Mouse (Mus musculus): ENCODE measurements around the gene Gm9049. TPM values are rescaled to one million over a fixed set of nuclear protein-coding genes. Genes with fewer than 3 reads are reported as not detected.
A peak's percentile ranks its signal among the peaks of the same experiment; 100 is the strongest.
"Not testable (repeated sequence)": the region's sequence is repeated elsewhere in the genome, so short reads cannot be mapped to it uniquely, and the experiment has no call there.

The Gm9049 gene
- total RNA-seq (2021): not detected

- DNase-seq (ENCODE audit: low spot score); intact Hi-C loops (cut with DNase I): not testable (repeated sequence)
Measured at GRCm38 (mm10) chr10:118354005-118354404, at the start of gene Gm9049. Gm9049 (minus strand) TSS chr10:118354105.

- no peak for DNase-seq (ENCODE audit: low spot score)
- intact Hi-C loops (cut with DNase I): no loop called here
Measured at GRCm38 (mm10) chr10:118399917-118400316, 46.0 kb upstream of the Gm9049 start.

DNA sequence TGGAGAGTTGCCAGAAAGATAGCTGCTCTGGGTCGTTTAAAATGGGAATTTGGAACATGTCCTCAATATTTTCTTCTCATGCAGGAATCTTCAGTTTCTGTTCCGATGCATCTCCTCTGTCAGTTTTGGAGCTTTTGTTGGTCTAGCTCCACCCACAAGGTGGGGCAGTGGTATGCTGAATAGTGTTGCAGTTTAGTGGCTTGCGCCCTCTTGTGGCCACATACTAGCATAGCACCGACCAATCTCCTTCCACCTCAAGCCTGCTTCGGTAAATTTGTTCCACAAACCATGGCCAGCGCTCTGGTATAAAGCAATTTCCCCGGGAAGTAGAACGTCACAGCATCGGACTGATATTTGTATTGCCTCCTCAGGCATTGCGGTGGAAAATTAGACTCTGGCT, 16.5 kb upstream of the Gm9049 start:
- DNase-seq (ENCODE audit: low spot score): peak; percentile 42
- intact Hi-C loops (cut with DNase I): loop anchor here (1.0 kb wide), 1 partner anchor 214 kb away; no protein-coding TSS in a partner anchor

- intact Hi-C loops (cut with DNase I): no loop called here
Measured at GRCm38 (mm10) chr10:118369518-118369917, 15.6 kb upstream of the Gm9049 start.

GRCm38 (mm10) chr10:118348579-118348978, 5.3 kb downstream of the Gm9049 start, which contains the start of gene Gm9048:
Gm9048 (minus strand) TSS chr10:118348679.
- intact Hi-C loops (cut with DNase I); DNase-seq (ENCODE audit: low spot score): not testable (repeated sequence)

More at GRCm38 (mm10) chr10:118369518-118369917, 15.6 kb upstream of the Gm9049 start:
- no peak for DNase-seq (ENCODE audit: low spot score)

GRCm38 (mm10) chr10:118343155-118343554, 10.8 kb downstream of the Gm9049 start, which contains the start of gene Gm9046:
Gm9046 (minus strand) TSS chr10:118343255.
- DNase-seq (ENCODE audit: low spot score); intact Hi-C loops (cut with DNase I): not testable (repeated sequence)

- intact Hi-C loops (cut with DNase I): not testable (repeated sequence)
Measured at GRCm38 (mm10) chr10:118337731-118338130, 16.2 kb downstream of the Gm9049 start, which contains the start of gene Gm9045. Gm9045 (minus strand) TSS chr10:118337831.

DNA sequence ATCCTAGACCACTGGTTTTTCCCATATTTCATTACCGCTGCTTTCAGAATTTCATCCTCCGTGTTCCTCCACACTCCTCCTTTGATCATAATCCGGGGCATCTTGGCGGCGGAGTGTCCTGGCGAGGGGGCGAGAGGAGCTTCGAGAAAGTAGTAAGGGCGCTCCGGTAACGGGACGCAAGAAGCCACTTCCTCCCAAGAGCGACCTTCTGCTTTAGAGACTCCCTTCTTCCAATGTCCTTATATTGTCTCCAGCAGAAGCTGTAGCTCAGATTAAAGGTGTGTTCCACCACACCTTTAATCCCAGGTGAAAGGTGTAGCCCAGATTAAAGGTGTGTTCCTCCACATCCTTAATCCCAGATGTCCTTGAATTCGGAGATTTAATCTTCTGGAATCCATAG, 21.6 kb downstream of the Gm9049 start, which contains the start of gene Gm9044:
Gm9044 (minus strand) TSS at position 101 of the 400 bp plus-strand sequence.
- intact Hi-C loops (cut with DNase I): not testable (repeated sequence)

More at GRCm38 (mm10) chr10:118337731-118338130, 16.2 kb downstream of the Gm9049 start, which contains the start of gene Gm9045:
- DNase-seq (ENCODE audit: low spot score): not testable (repeated sequence)

DNA sequence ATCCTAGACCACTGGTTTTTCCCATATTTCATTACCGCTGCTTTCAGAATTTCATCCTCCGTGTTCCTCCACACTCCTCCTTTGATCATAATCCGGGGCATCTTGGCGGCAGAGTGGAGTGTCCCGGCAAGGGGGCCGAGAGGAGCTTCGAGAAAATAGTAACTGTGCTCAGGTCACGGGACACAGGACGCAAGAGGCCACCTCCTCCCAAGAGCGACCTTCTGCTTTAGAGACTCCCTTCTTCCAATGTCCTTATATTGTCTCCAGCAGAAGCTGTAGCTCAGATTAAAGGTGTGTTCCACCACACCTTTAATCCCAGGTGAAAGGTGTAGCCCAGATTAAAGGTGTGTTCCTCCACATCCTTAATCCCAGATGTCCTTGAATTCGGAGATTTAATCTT, 27.0 kb downstream of the Gm9049 start, which contains the start of gene Gm9040:
Gm9040 (minus strand) TSS at position 101 of the 400 bp plus-strand sequence.
- intact Hi-C loops (cut with DNase I): not testable (repeated sequence)

More for the DNA sequence above, 21.6 kb downstream of the Gm9049 start, which contains the start of gene Gm9044:
- not testable (repeated sequence) for DNase-seq (ENCODE audit: low spot score)

DNA sequence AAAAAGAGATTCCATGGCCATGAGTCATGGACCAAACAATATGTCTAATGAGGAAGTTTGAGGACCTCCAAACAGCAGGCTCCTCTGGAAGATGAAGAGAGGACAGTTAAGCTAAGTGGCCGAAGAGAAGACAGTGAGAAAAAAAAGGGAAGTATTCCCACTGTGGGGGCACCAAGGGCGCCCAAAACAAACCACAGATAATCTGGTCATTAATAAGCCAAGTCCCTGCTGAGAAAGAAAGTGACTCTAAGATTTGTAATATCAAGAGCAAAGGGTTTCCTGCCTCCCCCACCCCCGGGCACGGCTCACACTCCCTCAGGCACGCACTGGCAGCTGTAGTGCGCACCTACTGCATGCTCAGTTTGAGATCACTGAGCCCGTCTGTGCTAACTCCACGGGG, 34.9 kb downstream of the Gm9049 start:
- no peak for DNase-seq (ENCODE audit: low spot score)

More for the DNA sequence above, 27.0 kb downstream of the Gm9049 start, which contains the start of gene Gm9040:
- not testable (repeated sequence) for DNase-seq (ENCODE audit: low spot score)

DNA sequence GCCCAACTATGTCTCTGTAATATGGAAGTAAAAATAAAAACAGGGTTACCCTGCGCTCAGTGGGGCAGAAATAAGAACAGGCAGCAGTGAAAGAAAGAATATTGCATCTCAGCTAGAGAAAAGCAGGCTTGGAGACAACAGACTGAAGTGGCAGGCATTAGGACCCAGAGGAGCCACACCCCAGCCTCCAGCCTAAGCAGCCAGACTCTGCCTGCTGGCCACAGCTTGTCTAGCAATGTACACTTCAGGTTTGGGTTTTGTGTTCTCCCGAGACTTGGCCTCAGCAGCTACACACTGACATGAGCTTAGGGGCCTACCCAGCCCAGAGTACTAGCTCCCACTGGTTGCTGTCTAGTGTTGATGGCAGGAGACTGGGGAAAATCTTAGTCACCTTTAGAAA, 51.8 kb downstream of the Gm9049 start:
- DNase-seq (ENCODE audit: low spot score); intact Hi-C loops (cut with DNase I): not testable (repeated sequence)

More for the DNA sequence above, 34.9 kb downstream of the Gm9049 start:
- intact Hi-C loops (cut with DNase I): no loop called here

Other genes starting within 250 kb of the Gm9049 start
- 1 to 10 TPM; 2.4 to 3.9 TPM for gene Mdm1, start 212.3 kb downstream of the Gm9049 start, total RNA-seq (2021)
- gene Il22, start 149.2 kb downstream of the Gm9049 start, total RNA-seq (2021): not detected
- under 1 TPM; 0.59 to 0.62 TPM for gene Gm32717, start 113.3 kb downstream of the Gm9049 start, total RNA-seq (2021)
- under 1 TPM; 0.59 to 0.62 TPM for gene Gm32802, start 95.4 kb downstream of the Gm9049 start, total RNA-seq (2021)
- gene Iltifb, start 59.1 kb downstream of the Gm9049 start, total RNA-seq (2021): not detected
- gene Gm9040, start 27.1 kb downstream of the Gm9049 start, total RNA-seq (2021): not detected
- gene Gm9044, start 21.7 kb downstream of the Gm9049 start, total RNA-seq (2021): not detected
- gene Gm9045, start 16.3 kb downstream of the Gm9049 start, total RNA-seq (2021): not detected
- gene Gm9046, start 10.8 kb downstream of the Gm9049 start, total RNA-seq (2021): not detected
- not detected for gene Gm9048, start 5.4 kb downstream of the Gm9049 start, total RNA-seq (2021)
- gene Ifng, start 86.9 kb upstream of the Gm9049 start, total RNA-seq (2021): not detected